Mouse (Mus musculus) gastrocnemius, postnatal 36 days (tissue): ENCODE measurements around the gene Foxp1. TPM values are rescaled to one million over a fixed set of nuclear protein-coding genes. Genes with fewer than 3 reads are reported as not detected.
A peak's percentile ranks its signal among the peaks of the same experiment; 100 is the strongest.

ENCODE experiments used
- DNase-seq, 2 experiments: peaks; one replicate each; pipeline ENCODE4 v3.0.0; 2022
- intact Hi-C: fragments of 180-260 bp; cut with DNase I; formaldehyde crosslinking; loops from one replicate; pipeline ENCODE4 v1.15.1; 2025
- total RNA-seq, 2 experiments: library from RNA; stranded (reverse); gene quantifications; 2 replicates each; pipeline ENCODE4 v1.2.3; 2021

Foxp1 gene
- total RNA-seq, 2 experiments from 2014 or later, result 15.9 to 18.4 TPM

GRCm38 (mm10) chr6:99045845-99046788 is 476.4 kb downstream of the Foxp1 start:
- intact Hi-C loops, result no loop called here
- no peak for DNase-seq

GRCm38 (mm10) chr6:99043932-99044664 is 478.4 kb downstream of the Foxp1 start:
- DNase-seq, result no peak
- intact Hi-C loops, result no loop called here

DNA sequence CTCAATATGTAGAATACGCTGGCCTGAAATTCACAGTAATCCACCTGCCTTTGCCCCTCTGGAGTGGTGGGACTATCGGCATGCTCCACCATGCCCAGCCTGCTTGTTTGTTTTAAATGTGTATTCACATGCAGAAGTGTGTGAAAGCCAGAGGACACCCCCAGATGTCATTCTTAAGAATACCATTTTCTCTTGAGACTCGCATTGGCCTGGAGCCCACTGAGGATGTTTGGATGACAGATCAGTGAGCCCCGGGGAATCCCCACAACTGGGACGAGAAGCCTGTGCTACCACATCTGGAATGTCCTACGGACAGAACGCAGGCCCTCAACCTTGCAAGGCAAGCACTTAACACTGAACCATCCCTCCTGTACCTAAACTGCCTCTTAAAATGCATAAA is 479.3 kb downstream of the Foxp1 start:
- no peak for DNase-seq
- intact Hi-C loops, result no loop called here

- no peak for DNase-seq
- intact Hi-C loops, result no loop called here
Observed at GRCm38 (mm10) chr6:99042175-99042954, 480.2 kb downstream of the Foxp1 start.

DNA sequence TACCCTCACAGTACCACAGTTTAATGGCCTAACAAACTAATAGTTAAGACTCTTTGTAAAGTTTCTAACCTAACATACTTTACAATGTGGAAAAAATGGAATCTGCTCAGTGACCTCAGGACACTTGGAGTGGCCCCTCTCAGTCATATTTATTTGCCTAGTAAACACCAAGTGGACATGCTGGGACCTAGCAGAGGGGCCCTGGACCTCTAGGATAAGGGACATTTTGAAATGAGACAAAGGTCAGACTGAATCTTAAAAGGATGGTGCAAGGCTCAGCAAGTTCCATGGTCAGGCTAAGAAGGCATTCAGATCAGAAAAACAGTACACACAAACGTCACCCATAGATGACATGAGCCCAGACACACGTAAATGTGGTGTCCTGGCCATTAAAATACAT is 483.5 kb downstream of the Foxp1 start:
- intact Hi-C loops, result no loop called here
- DNase-seq, result no peak

DNA sequence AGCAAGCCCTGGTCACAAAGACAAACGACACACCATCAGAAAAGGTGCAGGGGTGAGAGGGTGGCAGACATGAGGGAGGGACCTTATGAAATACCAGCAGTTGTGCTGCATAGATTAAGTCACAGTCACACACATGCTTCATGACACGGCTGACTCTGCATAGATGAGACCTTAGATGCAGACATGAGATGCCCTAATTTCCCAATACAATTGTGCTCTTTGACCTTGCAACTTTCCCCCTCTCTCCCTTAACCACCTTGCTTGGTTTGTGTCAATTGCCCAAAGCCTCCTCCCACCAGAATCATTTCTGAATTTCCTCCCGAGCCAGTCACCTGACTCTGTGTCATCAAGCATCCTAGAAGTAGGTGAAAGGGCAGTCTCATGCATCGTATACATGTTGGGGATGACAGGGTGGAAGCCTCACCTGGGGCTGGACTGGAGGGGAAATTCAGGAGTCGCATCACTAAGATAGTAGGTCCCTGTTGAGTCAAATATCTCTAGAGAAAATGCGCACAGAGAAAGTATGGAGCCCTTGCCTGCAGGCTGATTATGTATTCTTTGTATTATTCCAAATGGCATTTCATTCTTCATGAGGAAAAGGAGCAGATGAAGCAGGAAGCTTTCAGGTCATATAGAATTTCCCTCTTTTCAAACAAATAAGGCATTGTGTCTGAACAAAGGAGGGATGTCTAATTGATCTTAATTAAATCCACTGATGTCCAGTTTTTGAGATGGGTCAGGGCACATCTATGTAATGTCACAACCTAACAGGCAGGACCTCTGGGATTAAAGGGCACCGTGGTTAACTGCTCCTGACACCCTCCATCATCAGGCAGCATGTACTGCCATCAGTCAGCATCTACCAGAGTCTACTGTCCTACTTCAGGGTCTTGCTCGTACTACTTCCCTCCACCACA is 486.8 kb downstream of the Foxp1 start:
- intact Hi-C loops, result no loop called here
- DNase-seq, result no peak

- intact Hi-C loops, result no loop called here
- DNase-seq, result no peak
Observed at GRCm38 (mm10) chr6:99033062-99033461, 489.5 kb downstream of the Foxp1 start.

- no peak for DNase-seq
- intact Hi-C loops, result no loop called here
Observed at GRCm38 (mm10) chr6:99031321-99031903, 491.1 kb downstream of the Foxp1 start.

- intact Hi-C loops, result no loop called here
- DNase-seq, result no peak
Observed at GRCm38 (mm10) chr6:99030251-99030650, 492.3 kb downstream of the Foxp1 start.

- intact Hi-C loops, result no loop called here
Observed at GRCm38 (mm10) chr6:99029438-99029837, 493.1 kb downstream of the Foxp1 start.

GRCm38 (mm10) chr6:99028989-99029305 is 493.6 kb downstream of the Foxp1 start:
- intact Hi-C loops, result no loop called here
- DNase-seq, result no peak

More at GRCm38 (mm10) chr6:99029438-99029837, 493.1 kb downstream of the Foxp1 start:
- no peak for DNase-seq

- peak; percentile 28 to 37 for DNase-seq
- intact Hi-C loops, result no loop called here
Observed at GRCm38 (mm10) chr6:99028161-99028988, 494.1 kb downstream of the Foxp1 start.

DNA sequence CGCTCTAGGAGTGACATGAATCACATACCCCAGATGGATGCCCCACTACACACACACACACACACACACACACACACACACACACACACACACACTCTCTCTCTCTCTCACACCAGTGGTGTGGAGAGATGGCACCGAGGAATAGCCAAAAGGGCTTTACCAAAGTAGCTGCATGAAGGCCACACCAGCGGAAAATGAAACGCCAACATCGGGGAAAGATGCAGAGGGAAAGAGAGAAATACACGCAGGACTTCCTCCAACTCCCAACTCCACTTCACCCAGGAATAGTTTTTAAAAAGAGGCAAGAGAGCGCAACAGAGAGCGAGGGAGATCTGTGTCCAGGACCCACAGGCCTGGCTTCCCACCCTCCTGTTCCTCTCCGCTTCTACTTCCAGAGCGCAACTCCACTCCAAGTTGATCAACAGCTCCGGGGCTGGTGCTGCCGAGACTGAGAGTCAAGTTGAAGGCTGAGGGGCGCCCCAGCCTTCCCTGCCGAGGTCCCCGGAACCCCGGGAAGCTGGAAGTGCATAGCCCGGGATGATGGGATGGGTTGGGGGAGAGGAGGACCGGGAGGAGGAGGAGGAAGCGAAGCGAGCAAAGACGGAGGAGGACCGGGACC is 494.9 kb downstream of the Foxp1 start:
- intact Hi-C loops, result no loop called here
- DNase-seq, result peak in 1 of 2 experiments; percentile 43

DNA sequence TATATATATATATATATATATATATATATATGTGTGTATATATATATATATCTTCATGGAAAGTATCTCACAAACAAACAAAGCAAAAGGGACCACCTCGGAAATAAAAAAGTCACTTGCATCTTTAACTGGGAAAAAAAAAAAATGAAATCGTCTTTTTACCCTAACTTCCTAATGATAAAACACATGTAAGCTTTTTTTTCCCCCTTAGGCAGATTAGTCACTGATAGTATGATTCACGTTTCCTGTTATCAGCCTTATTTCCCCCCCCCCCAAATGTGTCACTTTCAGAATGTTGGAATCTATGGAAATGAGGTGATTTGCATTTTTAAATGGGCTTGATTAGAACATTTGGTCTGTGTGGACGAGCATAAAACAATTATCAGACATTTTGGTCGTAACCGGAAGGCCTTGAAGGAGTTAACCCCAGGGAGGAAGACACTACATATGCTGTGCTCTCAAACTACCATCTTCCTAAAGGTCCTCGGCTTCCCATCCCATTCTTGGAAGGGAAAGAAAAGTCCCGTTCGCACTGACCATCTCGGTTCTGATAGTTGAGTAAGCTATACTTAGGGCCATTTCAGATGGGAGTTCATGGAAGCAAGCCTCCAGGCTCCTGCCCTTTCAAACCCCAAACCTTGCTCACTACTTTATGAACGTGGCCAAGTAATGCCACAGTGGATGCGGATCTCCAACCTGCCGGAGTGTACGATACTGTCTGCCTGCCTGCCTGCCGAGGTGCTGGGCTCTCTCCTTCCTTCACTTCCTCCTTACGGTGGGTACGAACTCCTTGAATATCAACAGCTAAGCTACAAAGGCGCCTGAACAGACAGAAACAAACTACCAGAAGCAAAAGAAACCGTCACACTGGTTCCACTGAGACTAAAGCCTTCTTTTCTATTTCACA is 495.6 kb downstream of the Foxp1 start:
- DNase-seq, result no peak
- intact Hi-C loops, result no loop called here

DNA sequence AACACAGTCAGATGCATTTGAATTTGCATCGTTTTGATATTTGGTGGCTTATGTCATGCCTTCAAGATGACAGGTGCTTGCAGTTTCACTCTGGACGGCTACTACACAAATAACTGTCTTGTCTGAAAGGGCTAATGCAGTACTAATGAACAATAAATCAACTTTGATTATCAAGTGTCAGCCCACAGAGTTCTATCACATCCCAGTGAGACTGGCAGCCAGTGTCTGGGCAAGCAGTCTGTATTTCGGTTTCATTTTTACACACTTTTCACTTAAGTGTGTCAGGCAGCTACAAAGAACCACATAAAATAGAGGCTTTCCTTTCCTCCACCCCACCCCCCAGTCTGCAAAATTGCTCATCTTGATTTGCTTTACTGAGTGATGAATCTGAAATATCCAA is 496.5 kb downstream of the Foxp1 start:
- no peak for DNase-seq
- intact Hi-C loops, result no loop called here

DNA sequence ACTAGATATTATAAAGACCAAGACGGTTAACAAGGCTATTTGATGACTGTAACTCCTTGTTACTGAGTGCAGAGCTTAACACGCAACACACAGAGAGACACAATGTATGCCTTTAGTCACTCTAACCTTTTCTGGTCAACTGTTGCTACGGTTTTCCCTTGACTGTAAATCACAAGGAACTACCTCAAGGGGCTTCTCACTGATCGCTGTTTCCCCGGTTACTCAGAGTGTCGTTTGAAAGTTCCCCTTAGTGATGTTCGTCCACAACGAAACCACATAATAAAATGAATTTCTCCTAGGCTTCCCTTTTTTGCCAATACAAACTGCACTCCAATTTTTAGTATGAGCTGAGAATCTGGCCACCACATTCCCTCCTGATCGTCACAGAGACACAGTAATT is 497.9 kb downstream of the Foxp1 start:
- intact Hi-C loops, result no loop called here
- DNase-seq, result no peak
